Mouse (Mus musculus) cortical plate, adult 2 months (tissue): ENCODE data around the gene Mex3b. TPM values are rescaled to one million over a fixed set of nuclear protein-coding genes. Genes with fewer than 3 reads are reported as not detected.

Experiments used
- H3K27ac ChIP-seq: fragments of 200-500 bp; 2 replicates; pipeline ENCODE4 v1.5.1; 2012; ENCODE audit warnings: low read length, control low read depth, inconsistent platforms; ENCODE audit not compliant: insufficient read depth
- H3K4me1 ChIP-seq: fragments of 200-500 bp; 2 replicates; pipeline ENCODE4 v1.6.1; 2011; ENCODE audit warnings: low read length; ENCODE audit not compliant: control insufficient read depth, insufficient read depth
- H3K4me3 ChIP-seq: fragments of 200-500 bp; 2 replicates; pipeline ENCODE4 v1.5.1; 2011; ENCODE audit warnings: mild to moderate bottlenecking, low read length, control low read depth; ENCODE audit not compliant: insufficient read depth
- CTCF ChIP-seq: fragments of 200-500 bp; IDR thresholded peaks from 2 replicates; pipeline ENCODE4 v1.5.1; 2011; ENCODE audit warnings: mild to moderate bottlenecking, control low read depth, low read length; ENCODE audit not compliant: insufficient read depth; ENCODE audit errors: extremely low read depth
- POLR2A ChIP-seq: fragments of 200-500 bp; IDR thresholded peaks from 2 replicates; pipeline ENCODE4 v1.6.1; 2011; ENCODE audit warnings: mild to moderate bottlenecking, low read length, control low read depth; ENCODE audit not compliant: insufficient read depth; ENCODE audit errors: extremely low read depth
- polyA plus RNA-seq: library from polyadenylated mRNA; depleted of rRNA; stranded (reverse); fragments of >200 nt; gene quantifications from 2 replicates; pipeline ENCODE4 v1.2.3, GENCODE M21; 2012

Mex3b gene
- polyA plus RNA-seq, 1 experiment = 20.6 TPM

- H3K27ac ChIP-seq = no peak overlapping the region
- H3K4me3 ChIP-seq = no peak overlapping the region
Measured at GRCm38 (mm10) chr7:82838965-82839675, 28.0 kb upstream of the Mex3b start.

GRCm38 (mm10) chr7:82842222-82842920 lies 24.8 kb upstream of the Mex3b start:
- H3K4me1 ChIP-seq = no peaks in the 10 kb centered on the region

More at GRCm38 (mm10) chr7:82838965-82839675, 28.0 kb upstream of the Mex3b start:
- H3K4me1 ChIP-seq = no peaks in the 10 kb centered on the region
- TF ChIP-seq POLR2A (no peak), CTCF (no peak)

DNA sequence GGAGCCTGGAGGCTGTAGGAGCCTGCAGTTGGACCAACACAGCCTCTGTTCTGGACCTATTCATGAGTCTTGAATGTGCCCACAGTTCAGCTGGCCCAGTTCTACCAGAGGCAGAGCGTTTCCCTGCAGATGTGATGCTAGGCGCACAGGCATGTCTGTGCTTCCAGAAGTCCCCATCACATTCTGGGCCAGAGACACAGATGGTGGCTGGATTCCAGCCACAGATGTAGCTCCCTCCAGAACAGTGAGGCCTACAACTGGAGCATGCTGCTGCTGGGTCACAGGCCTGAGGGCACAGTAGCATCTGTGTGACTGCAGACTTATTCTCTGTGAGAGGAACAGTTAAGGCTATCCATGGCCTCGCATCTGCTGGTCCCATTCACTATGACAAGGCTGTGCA lies 16.4 kb upstream of the Mex3b start:
- no peak overlapping the region for H3K27ac ChIP-seq
- TF ChIP-seq CTCF (no peak), POLR2A (no peak)
- H3K4me1 ChIP-seq = no peaks in the 10 kb centered on the region
- H3K4me3 ChIP-seq = no peak overlapping the region

More at GRCm38 (mm10) chr7:82842222-82842920, 24.8 kb upstream of the Mex3b start:
- no peak overlapping the region for H3K27ac ChIP-seq
- TF ChIP-seq POLR2A (no peak), CTCF (no peak)
- no peak overlapping the region for H3K4me3 ChIP-seq

DNA sequence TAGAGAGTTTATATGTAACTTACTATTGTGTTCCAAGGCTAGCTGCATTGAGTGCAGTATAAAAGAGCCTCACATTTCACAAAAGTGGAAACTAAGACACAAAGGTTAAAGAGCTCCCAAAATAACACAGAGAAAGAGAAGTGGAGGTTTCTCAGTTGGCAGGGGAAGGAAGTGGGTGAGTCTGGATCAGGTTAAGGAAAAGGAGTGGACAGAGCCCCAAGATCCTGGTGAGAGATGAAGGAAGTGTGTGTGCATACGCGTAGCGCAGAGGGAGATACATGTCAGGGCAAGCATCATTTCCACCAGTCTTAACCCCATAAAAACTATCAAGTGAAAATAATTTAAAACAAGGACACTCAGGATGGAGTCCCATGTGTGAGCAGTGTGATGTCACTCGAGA lies 15.5 kb upstream of the Mex3b start:
- no peak for TF ChIP-seq POLR2A

DNA sequence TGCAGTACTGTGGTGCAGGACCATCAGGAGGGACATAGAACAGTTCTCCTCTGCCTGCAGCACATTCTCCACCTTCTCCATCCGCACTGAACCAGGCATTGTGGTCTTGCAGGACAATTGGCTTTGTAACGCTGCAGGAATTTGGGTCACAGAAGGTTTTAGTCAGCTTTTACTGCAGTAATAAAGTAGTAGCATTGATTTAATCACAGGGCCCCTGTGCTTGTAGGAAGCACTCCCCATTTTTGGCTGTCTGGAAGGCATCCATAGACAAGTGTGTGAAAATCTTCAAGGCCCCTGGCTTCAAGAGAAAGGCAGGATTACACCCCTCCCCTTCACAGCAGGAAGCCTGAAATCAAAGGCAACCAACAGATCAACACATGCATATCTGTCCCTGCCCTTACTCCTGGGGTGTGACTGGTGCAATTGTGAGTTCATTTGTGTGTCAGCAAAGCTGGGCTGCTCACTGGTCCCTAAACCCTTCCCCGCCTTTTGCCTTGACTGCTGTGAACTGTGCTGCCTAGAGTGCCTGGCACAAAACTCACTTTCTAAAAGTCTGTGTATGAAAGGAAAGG lies 12.9 kb upstream of the Mex3b start:
- H3K4me1 ChIP-seq = no peaks in the 10 kb centered on the region
- TF ChIP-seq CTCF = no peak
- TF ChIP-seq POLR2A = no peak
- no peak overlapping the region for H3K27ac ChIP-seq
- H3K4me3 ChIP-seq = no peak overlapping the region

More for the DNA sequence above, 15.5 kb upstream of the Mex3b start:
- Histone ChIP-seq H3K27ac (no peak overlapping the region), H3K4me3 (no peak overlapping the region), H3K4me1 (no peaks in the 10 kb centered on the region)

GRCm38 (mm10) chr7:82858611-82859010 lies 8.5 kb upstream of the Mex3b start:
- Histone ChIP-seq H3K27ac (no peak overlapping the region), H3K4me3 (no peak overlapping the region), H3K4me1 (no peaks in the 10 kb centered on the region)
- no peak for TF ChIP-seq CTCF
- TF ChIP-seq POLR2A = no peak

GRCm38 (mm10) chr7:82860626-82861025 lies 6.5 kb upstream of the Mex3b start:
- Histone ChIP-seq H3K4me3 (no peak overlapping the region), H3K27ac (no peak overlapping the region), H3K4me1 (no peaks in the 10 kb centered on the region)
- no peak for TF ChIP-seq POLR2A
- TF ChIP-seq CTCF = no peak

- Histone ChIP-seq H3K4me3 (no peak overlapping the region), H3K4me1 (no peaks in the 10 kb centered on the region), H3K27ac (no peak overlapping the region)
- TF ChIP-seq POLR2A (no peak), CTCF (no peak)
Measured at GRCm38 (mm10) chr7:82863341-82863740, 3.8 kb upstream of the Mex3b start.

DNA sequence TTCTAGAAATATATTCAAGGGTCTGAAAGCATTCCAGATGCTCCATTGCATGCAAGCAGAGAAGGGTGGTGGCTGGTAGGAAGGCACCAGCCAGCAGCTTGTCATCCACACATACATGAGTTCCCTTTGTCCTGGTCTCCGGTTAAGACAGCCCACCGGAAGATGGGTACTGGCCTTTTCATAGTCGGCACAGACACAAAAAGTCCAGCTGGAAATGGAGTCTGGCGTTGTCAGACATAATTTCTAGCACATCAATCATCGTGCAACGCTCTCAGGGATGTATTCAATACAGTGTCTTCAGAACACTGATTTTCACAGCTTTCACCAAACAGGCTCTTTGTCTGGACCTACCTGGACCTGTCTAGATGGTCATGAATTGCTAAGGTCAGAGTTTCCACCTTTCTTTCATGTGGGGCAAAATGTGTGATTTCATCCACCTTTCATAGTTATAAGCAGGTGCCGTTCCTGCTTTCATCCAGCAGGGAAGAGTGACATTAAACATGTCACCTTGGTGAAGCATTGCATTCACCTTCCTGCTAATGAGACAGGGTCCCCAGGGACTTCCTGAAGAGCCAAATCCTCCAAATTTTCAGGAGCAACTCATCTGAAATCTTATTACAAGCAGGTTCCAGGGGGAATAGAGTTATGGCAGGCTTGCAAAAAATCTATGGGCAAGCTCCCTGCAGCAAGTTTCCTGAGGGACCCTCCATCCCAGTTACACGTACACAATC lies 2.7 kb upstream of the Mex3b start:
- H3K27ac ChIP-seq = no peak overlapping the region
- TF ChIP-seq POLR2A (no peak), CTCF (no peak)
- no peak overlapping the region; the same call in 1 of the 2 replicates for H3K4me3 ChIP-seq
- H3K4me1 ChIP-seq = no peaks in the 10 kb centered on the region

- H3K4me3 ChIP-seq = peak overlapping the region; percentile 69
- TF ChIP-seq POLR2A (no peak), CTCF (no peak)
- H3K4me1 ChIP-seq = no peaks in the 10 kb centered on the region
- H3K27ac ChIP-seq = peak overlapping the region; percentile 80
Measured at GRCm38 (mm10) chr7:82864991-82865771, 2.0 kb upstream of the Mex3b start.
